Mouse (Mus musculus): ENCODE measurements around the gene Bad.
A peak's percentile ranks its signal among the peaks of the same experiment; 100 is the strongest.

Gene Bad

GRCm38 (mm10) chr19:6968491-6969271, 27.0 kb downstream of the Bad start:
- peak; percentile 79 for DNase-seq (ENCODE audit: low spot score)

GRCm38 (mm10) chr19:6969291-6969664, 27.6 kb downstream of the Bad start:
- no peak for DNase-seq (ENCODE audit: low spot score)

- peak; percentile 87 for DNase-seq (ENCODE audit: low spot score)
Observed at GRCm38 (mm10) chr19:6969665-6970381, 28.2 kb downstream of the Bad start.

DNA sequence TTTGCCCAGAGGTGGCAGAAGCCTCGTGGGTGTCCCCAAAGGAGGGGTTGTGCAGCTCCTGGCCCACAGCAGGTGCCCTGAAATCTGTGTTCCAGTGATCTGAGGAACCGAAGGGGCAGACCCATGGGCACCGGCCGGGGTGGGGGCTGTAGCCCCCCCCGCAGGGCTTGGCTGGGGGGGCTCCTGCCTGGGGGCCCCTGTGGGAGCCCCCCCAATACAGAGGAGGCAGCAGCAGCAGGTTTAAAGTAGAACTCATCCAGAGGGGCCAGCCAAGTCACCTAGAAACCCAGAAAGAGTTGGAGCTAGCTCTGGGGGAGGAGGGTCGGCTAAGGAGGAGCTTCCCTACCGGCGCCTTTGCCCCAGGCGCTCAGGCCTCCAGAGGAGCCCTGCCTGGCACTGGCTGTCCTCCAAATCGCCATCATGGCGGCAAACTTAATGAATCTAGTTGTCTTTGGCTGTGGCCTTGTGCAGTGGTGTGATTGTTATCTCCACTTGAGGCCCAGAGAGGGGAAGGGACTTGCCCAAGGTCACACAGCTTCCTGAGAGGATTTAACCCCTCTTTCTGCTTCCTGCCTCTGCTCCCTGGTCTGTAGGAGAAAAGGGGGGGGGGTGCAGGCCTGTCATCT, 28.9 kb downstream of the Bad start:
- no peak for DNase-seq (ENCODE audit: low spot score)

- no peak for DNase-seq (ENCODE audit: low spot score)
Observed at GRCm38 (mm10) chr19:6971644-6972043, 30.0 kb downstream of the Bad start.

DNA sequence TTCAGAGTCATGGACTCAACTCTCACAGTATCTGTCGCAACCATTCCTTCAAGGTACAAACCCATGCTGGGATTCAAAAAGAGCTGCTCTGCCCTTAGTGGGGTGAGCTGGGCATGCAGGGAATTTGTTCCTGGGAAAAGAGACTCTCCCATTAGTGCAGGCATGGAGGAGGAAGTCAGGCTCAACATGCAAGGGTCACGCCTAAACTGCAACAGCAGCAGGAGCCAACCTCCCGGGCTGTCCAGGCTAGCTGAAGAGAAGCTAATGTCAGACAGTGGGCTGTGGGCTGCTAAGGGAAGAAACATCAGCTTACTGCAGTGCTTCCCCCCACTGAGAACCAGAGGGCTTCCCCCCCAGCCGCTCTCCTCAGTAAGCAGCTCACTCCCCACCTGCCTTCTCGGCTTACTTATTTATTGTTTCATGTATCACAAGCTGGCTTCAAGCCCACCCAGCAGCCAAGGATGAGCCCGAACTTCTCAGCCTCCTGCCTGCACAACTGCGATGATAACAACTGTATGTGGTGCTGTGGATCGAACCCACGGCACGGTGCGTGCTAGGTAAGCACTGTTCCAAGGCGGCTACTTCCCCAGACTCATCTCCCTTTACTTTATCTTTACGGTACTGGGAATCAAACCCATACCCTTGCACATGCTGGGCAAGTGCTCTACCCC, 30.7 kb downstream of the Bad start:
- DNase-seq (ENCODE audit: low spot score) = no peak

DNA sequence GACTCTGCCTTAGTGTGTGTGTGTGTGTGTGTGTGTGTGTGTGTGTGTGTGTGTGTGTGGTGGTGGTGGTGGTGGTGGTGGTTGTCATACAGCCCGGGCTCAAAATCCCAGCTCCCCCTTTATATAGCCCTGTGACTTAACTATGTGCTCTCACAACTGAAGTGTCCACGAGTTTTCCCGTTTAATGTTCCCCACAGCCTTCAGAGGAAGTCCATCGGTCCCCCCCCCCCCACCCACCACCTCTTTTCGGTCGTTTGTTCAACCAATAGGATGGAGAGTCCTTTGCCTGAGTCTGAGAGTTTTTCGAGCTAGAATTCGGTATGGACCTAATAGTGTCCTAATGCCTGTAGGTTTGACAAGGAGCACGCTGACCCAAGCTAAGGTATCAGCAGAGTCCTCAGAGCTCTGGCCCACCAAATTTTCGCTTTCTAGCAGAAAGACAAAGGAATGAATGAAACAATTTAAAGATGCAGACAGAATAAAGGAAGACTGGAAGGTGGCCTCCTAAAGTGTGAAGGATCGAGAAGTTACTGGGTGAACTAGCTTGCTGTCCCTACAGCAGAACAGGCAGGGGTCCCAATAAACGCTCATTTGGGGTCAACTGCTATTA, 32.0 kb downstream of the Bad start:
- no peak for DNase-seq (ENCODE audit: low spot score)

- DNase-seq (ENCODE audit: low spot score) = peak; percentile 94
Observed at GRCm38 (mm10) chr19:6974211-6975205, 32.8 kb downstream of the Bad start, which contains the start of gene Ppp1r14b. Gene Ppp1r14b (plus strand): TSS chr19:6974968.

DNA sequence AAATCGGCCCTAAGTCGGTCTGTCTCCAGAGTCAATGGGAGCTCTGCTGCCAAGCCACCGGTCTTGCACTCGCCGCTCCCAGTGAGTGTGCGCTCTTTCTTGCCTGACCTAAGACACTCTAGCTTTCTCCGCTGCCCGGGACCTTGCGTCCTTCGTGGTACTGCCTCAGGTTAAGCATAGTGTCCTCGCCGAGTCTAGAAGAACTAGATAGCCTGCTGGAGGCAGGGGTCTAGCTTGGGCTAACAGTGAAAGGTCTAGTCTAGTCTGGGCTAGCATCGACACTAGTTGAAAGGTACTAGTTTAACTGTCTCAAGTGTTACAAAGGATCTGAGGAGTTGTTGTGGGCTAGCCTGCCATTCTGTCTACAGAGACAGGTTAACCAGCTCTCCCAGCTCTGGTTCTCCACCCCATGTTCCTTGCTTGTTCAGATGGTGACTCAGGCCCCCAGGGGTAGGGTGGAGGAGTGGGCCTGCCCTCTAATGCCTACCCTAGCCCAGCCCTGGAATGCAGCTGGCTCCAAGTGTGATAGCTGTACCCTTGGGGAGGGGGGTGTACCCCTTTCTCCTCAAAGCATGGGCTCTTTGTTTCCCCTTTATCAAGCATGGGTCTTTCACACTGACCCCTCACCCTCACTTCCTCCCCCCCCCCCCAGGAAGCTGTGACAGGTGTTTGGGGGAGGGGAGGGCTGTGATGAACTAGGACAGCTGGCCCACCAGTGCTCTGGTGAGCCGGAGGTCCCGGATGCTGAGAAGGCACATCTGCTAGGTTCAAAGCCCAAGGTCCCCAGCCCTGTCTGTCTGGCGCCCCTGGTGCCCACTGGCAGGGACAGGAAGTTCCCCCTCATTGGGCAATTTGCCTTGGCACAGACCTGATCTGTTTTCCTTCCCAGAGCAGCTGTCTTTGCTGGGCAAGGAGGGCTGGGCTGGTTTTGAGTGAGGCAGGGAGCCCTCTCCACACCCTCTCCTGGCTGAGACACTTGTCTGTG, 34.2 kb downstream of the Bad start, which contains the start of gene Plcb3:
Gene Plcb3 (minus strand): TSS at position 934 of the 985 bp plus-strand sequence.
- DNase-seq (ENCODE audit: low spot score) = peak; percentile 69

GRCm38 (mm10) chr19:6977759-6978638, 36.3 kb downstream of the Bad start:
- DNase-seq (ENCODE audit: low spot score) = no peak

DNA sequence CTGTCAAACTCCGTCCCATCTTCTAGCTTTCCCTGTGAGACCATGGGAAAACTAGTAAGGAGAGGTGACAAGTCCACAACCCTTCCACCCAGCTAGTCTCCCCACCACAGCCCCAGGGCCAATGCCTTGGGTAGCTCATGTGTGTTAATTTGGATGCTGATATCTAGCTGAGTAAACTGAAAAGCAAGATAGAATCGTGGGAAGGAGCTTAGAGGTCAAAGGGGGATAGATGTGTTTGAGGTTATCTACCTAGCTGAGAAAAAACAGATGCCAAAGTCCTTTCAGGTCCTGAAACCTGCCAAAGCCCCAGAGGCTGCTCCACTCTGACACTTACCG, 36.9 kb downstream of the Bad start:
- no peak for DNase-seq (ENCODE audit: low spot score)

DNA sequence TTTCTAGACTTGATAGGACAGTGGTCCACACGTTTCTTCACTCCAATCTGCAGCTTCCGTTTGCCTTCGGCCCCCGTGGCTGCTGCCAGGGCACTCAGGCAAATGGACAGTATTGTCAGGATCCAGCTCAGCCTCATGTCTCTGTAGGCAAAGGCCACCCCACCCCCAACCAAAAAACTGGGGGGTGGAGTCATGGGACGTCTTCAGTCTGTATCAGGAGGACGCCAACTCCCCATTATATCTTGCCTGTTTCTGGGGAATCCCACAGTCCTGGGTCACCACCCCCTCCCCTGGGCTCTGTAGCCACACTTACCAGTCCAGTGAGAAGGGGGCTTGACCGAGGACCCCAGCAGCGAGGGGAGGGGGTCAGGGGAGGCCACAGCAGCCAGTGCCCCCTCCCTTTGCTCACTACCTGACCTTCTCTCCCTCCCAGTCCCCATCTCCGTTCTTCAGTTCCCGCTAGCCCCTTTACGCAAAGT, 37.4 kb downstream of the Bad start:
- no peak for DNase-seq (ENCODE audit: low spot score)

DNA sequence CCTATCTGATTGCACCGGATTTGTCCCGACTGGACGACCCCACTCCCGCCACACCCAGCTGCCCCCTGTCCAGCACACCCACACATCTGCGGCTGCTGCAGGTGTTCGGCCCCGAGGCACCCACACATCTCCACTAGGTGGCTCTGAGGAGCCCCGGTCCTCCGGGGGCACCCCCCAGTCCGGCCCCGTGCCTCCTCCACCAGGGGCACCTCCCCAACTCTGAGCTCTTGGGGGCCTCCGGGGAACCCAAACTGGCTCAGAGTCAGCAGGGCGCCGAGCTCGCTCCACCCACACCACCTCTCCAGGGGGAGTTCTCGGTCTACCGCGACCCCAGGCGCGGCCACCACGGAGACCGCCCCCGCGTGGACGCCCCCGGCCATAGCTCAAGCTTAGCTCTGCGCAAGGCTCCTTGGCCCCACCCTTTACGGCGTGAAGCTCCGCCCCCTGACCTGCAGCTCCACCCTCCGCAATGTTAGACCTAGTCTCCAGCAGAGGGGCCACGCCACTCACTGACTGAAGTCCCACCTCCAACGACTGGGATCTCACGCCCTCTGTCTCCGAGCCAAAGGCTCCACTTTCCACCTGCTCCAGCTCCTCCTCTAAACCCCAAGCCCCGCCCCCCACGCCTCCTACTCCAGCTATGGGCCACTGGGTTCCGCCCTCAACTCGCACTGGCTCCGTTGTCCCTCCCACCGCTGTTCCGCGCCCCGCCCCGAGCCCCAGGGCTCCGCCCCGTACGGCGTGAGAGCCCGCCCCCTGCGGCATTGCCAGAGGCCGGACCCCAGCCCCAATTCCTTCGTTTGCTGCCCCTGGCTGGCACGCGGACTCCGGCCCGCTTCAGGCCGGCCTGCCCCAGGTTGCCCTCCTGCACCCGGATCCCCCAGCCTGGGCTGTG, 38.1 kb downstream of the Bad start:
- DNase-seq (ENCODE audit: low spot score) = peak; percentile 100

DNA sequence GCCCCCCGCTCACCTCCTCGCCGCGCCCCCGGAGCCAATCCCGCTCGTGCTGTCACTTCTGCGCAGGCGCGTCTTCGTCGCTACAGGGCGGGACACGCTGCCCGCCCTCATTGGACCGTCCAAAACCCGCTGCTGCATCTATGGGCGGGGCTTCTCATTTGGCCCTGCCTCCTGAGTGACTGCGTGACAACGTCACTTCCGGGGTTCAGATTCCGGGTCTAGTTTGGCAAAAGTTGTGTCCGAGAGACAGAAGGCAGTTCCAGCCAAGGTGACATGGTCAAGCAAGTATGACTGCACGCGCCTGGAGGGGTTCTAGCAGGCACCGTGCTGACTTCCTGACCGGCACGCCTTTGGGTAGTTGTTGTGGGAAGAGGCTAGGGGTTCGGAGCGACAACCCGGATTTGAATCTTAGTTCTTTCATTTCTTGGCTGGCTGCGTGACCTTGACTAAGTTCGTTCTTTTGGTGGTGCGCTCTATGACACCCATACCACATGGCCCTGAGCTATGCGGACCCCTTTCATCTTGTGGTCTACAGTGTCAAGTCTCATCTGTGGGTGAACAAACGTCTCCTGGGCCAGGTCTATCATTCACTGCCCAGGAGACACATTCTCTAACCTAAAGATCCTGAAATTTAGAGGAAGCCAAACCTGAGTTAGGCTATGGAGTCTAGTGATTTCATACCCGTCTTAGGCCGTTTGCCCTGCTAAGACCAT, 38.9 kb downstream of the Bad start, which contains the start of gene Fkbp2:
Gene Fkbp2 (minus strand): TSS at position 121 of the 713 bp plus-strand sequence.
- peak; percentile 99 for DNase-seq (ENCODE audit: low spot score)

GRCm38 (mm10) chr19:6981465-6981864, 39.8 kb downstream of the Bad start:
- DNase-seq (ENCODE audit: low spot score) = no peak

GRCm38 (mm10) chr19:6983621-6984020, 42.0 kb downstream of the Bad start:
- DNase-seq (ENCODE audit: low spot score) = no peak

DNA sequence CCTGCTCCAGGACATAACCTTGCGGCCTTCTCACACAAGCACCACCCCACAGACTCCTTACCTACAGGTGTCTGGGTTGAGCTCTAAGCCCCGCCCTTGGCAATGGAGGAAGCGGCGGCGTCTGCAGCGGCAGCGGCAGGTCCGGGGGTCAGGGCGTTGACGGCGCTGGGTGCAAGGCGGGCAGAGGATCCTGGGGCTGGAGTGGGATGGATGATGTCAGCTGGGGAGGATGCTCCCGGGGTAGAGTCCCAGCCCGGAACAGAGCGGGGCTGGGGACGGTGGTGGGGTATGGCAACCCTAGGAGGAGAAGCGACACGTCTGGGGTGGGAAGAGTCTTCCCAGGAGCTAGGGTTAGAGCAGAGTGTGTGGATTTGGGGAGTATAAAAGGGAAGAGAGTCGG, 43.6 kb downstream of the Bad start:
- no peak for DNase-seq (ENCODE audit: low spot score)

Measured in testis, postnatal 10 days (tissue).